Mouse (Mus musculus): ENCODE results near the gene Tmub2. TPM values are rescaled to one million over a fixed set of nuclear protein-coding genes. Genes with fewer than 3 reads are reported as not detected.
A peak's percentile ranks its signal among the peaks of the same experiment; 100 is the strongest.

Gene Tmub2
- total RNA-seq, 2 experiments from 2014 or later: 26.6 TPM

GRCm38 (mm10) chr11:102296491-102297472, 12.1 kb downstream of the Tmub2 start, which contains the start of gene Atxn7l3:
Atxn7l3 (minus strand) TSS chr11:102296631.
- intact Hi-C loops (cut with DNase I): loop anchor here (2.0 kb wide), 1 partner anchor 112 kb away; no protein-coding TSS in a partner anchor
- peak; percentile 98 to 99 for DNase-seq

GRCm38 (mm10) chr11:102297577-102298556, 13.1 kb downstream of the Tmub2 start:
- no peak for DNase-seq
- intact Hi-C loops (cut with DNase I): loop anchor here (2.0 kb wide), 1 partner anchor 111 kb away; no protein-coding TSS in a partner anchor

GRCm38 (mm10) chr11:102299839-102300238, 15.1 kb downstream of the Tmub2 start:
- DNase-seq: peak; percentile 50 to 76
- intact Hi-C loops (cut with DNase I): no loop called here

- no peak for DNase-seq
- intact Hi-C loops (cut with DNase I): no loop called here
Observed at GRCm38 (mm10) chr11:102304141-102304540, 19.4 kb downstream of the Tmub2 start.

GRCm38 (mm10) chr11:102305359-102305758, 20.6 kb downstream of the Tmub2 start:
- intact Hi-C loops (cut with DNase I): no loop called here
- no peak for DNase-seq

GRCm38 (mm10) chr11:102308104-102308503, 23.4 kb downstream of the Tmub2 start:
- no peak for DNase-seq
- intact Hi-C loops (cut with DNase I): loop anchor here (2.0 kb wide), 2 partner anchors 103 to 123 kb away; partner anchors contain the start of gene Grn

GRCm38 (mm10) chr11:102308979-102309378, 24.2 kb downstream of the Tmub2 start:
- peak; percentile 98 for DNase-seq
- intact Hi-C loops (cut with DNase I): loop anchor here (2.0 kb wide), 2 partner anchors 102 to 122 kb away; partner anchors contain the start of gene Grn

GRCm38 (mm10) chr11:102309821-102310617, 25.3 kb downstream of the Tmub2 start:
- no peak for DNase-seq
- intact Hi-C loops (cut with DNase I): loop anchor here (2.0 to 10.0 kb wide), 3 partner anchors 101 to 245 kb away; partner anchors contain the start of genes Gpatch8 and Grn

- intact Hi-C loops (cut with DNase I): loop anchor here (10.0 kb wide), 1 partner anchor 244 kb away; the partner anchor contains the start of gene Gpatch8
- no peak for DNase-seq
Observed at GRCm38 (mm10) chr11:102310768-102311695, 26.3 kb downstream of the Tmub2 start.

GRCm38 (mm10) chr11:102311966-102312365, 27.2 kb downstream of the Tmub2 start:
- no peak for DNase-seq
- intact Hi-C loops (cut with DNase I): loop anchor here (10.0 kb wide), 1 partner anchor 243 kb away; the partner anchor contains the start of gene Gpatch8

GRCm38 (mm10) chr11:102312586-102312985, 27.9 kb downstream of the Tmub2 start:
- intact Hi-C loops (cut with DNase I): loop anchor here (10.0 kb wide), 1 partner anchor 242 kb away; the partner anchor contains the start of gene Gpatch8
- DNase-seq: no peak

- DNase-seq: no peak
- intact Hi-C loops (cut with DNase I): loop anchor here (10.0 kb wide), 1 partner anchor 240 kb away; the partner anchor contains the start of gene Gpatch8
Observed at GRCm38 (mm10) chr11:102314321-102314720, 29.6 kb downstream of the Tmub2 start.

- DNase-seq: peak; percentile 30 to 38
Observed at GRCm38 (mm10) chr11:102315690-102316571, 31.2 kb downstream of the Tmub2 start.

GRCm38 (mm10) chr11:102316572-102317297, 32.0 kb downstream of the Tmub2 start:
- intact Hi-C loops (cut with DNase I): loop anchor here (10.0 kb wide), 1 partner anchor 238 kb away; the partner anchor contains the start of gene Gpatch8
- DNase-seq: peak; percentile 94 to 95

More at GRCm38 (mm10) chr11:102315690-102316571, 31.2 kb downstream of the Tmub2 start:
- intact Hi-C loops (cut with DNase I): loop anchor here (10.0 kb wide), 1 partner anchor 239 kb away; the partner anchor contains the start of gene Gpatch8

- intact Hi-C loops (cut with DNase I): loop anchor here (10.0 kb wide), 1 partner anchor 237 kb away; the partner anchor contains the start of gene Gpatch8
- peak; percentile 77 to 84 for DNase-seq
Observed at GRCm38 (mm10) chr11:102317298-102317900, 32.7 kb downstream of the Tmub2 start.

All from heart, postnatal 14 days (tissue).